Comparison of ENCODE assay signal across 9 mouse cellular contexts in genomic region chr14:120288378-120289002, GRCm38 (mm10). TPM values are rescaled to one million over a fixed set of nuclear protein-coding genes. Genes with fewer than 3 reads are reported as not detected.
A peak's percentile ranks its signal among the peaks of the same experiment; 100 is the strongest.
DNase-seq lines count a peak whose midpoint lies in the region; ATAC-seq and TF ChIP-seq lines count a peak whose summit lies in the region.
"Had no signal": no experiment of that assay in that cellular context is flagged by ENCODE, and none has a peak within 500 bp of the region (broad histone marks: within the 10 kb centered on the region; RNA-seq: fewer than 3 reads in every experiment).

No protein-coding gene starts in this region.

- H3K4me2 ChIP-seq in forebrain, embryonic 11.5 days (ENCODE audit: low read depth, low read length, severe bottlenecking), result no peak overlapping the region
- H3K4me2 ChIP-seq in forebrain, embryonic 13.5 days, result no peak overlapping the region
- H3K4me2 ChIP-seq: neural tube, embryonic 15.5 days had no signal

- H3K27me3 ChIP-seq in forebrain, embryonic 11.5 days (ENCODE audit: control insufficient read depth, insufficient read depth, low read length), result no peaks in the 10 kb centered on the region
- no peaks in the 10 kb centered on the region for H3K27me3 ChIP-seq in forebrain, embryonic 13.5 days
- H3K27me3 ChIP-seq: neural tube, embryonic 15.5 days had no signal

- H3K4me3 ChIP-seq in forebrain, embryonic 11.5 days (ENCODE audit: low read depth, low read length), result no peak overlapping the region
- H3K4me3 ChIP-seq in forebrain, embryonic 13.5 days, result no peak overlapping the region
- no peak overlapping the region for H3K4me3 ChIP-seq in left cerebral cortex, adult 2 months
- no peak overlapping the region for H3K4me3 ChIP-seq in embryonic fibroblast, embryonic 13.5 days (ENCODE audit: insufficient read depth, low read length)
- H3K4me3 ChIP-seq in olfactory bulb, adult 2 months (ENCODE audit: insufficient read depth, low read depth, low read length), result no peak overlapping the region
- H3K4me3 ChIP-seq: neural tube, embryonic 15.5 days had no signal

- WGBS in forebrain, embryonic 11.5 days, result 89% methylated on average over 10 of the region's 10 CpGs
- 93% methylated on average over 10 of the region's 10 CpGs for WGBS in forebrain, embryonic 13.5 days
- 80% methylated on average over 10 of the region's 10 CpGs for WGBS in olfactory bulb, adult 2 months

- H3K9ac ChIP-seq in forebrain, embryonic 11.5 days (ENCODE audit: low read length), result no peak overlapping the region
- H3K9ac ChIP-seq in forebrain, embryonic 13.5 days, result no peak overlapping the region
- H3K9ac ChIP-seq: neural tube, embryonic 15.5 days had no signal

- H3K36me3 ChIP-seq in forebrain, embryonic 11.5 days (ENCODE audit: control insufficient read depth, insufficient read depth, low read length), result no peaks in the 10 kb centered on the region
- no peaks in the 10 kb centered on the region; the same call in 1 of the 2 replicates for H3K36me3 ChIP-seq in forebrain, embryonic 13.5 days (ENCODE audit: poor library complexity, severe bottlenecking)
- H3K36me3 ChIP-seq: neural tube, embryonic 15.5 days had no signal

- no peak for ATAC-seq in forebrain, embryonic 11.5 days (replicated peaks; ENCODE audit: low FRiP score)
- no peak for ATAC-seq in forebrain, embryonic 13.5 days

- H3K27ac ChIP-seq in forebrain, embryonic 11.5 days (ENCODE audit: low read depth, low read length), result no peak overlapping the region
- H3K27ac ChIP-seq in forebrain, embryonic 13.5 days, result no peak overlapping the region
- peak overlapping the region; percentile 84 for H3K27ac ChIP-seq in left cerebral cortex, adult 2 months
- peak overlapping the region; percentile 92 for H3K27ac ChIP-seq in embryonic fibroblast, embryonic 13.5 days (ENCODE audit: insufficient read depth, low read length)
- H3K27ac ChIP-seq in olfactory bulb, adult 2 months (ENCODE audit: insufficient read depth, low read depth, low read length), result peak overlapping the region; percentile 54; the same call in 1 of the 2 replicates
- H3K27ac ChIP-seq: neural tube, embryonic 15.5 days had no signal

- peak; percentile 37 for DNase-seq in forebrain, embryonic 11.5 days (ENCODE audit: low spot score)
- no peak for DNase-seq in left cerebral cortex, adult 2 months (ENCODE audit: extremely low spot score in 1 of 2, low spot score in 2 of 2)
- DNase-seq in left cerebral cortex, adult 11 months (ENCODE audit: low spot score), result no peak
- no peak for DNase-seq in frontal cortex, postnatal 10 days (ENCODE audit: low spot score in 2 of 2)
- no peak for DNase-seq in layer of hippocampus, postnatal 36 days

- H3K4me1 ChIP-seq in forebrain, embryonic 11.5 days (replicated peaks; ENCODE audit: control insufficient read depth, insufficient read depth, low read length), result peaks cover 3% of the 10 kb centered on the region; the same call in 1 of the 2 replicates
- peaks cover 21% of the 10 kb centered on the region; the same call in 1 of the 2 replicates for H3K4me1 ChIP-seq in forebrain, embryonic 13.5 days
- peaks cover 45% of the 10 kb centered on the region for H3K4me1 ChIP-seq in embryonic fibroblast, embryonic 13.5 days (ENCODE audit: control insufficient read depth, insufficient read depth, low read length)
- H3K4me1 ChIP-seq in olfactory bulb, adult 2 months (ENCODE audit: control insufficient read depth, insufficient read depth, low read length), result peaks cover 47% of the 10 kb centered on the region

- intact Hi-C loops in left cerebral cortex, adult 2 months (cut with DNase I), result loop anchor here (10.0 kb wide), 1 partner anchor 376 kb away; no protein-coding TSS in a partner anchor

- TF ChIP-seq POLR2A in embryonic fibroblast, embryonic 13.5 days (IDR thresholded peaks at IDR 0.05; ENCODE audit: low read depth, low read length), result 0 out of 2 replicates have a peak, but pooled peaks have one; percentile 22
- no peak for TF ChIP-seq POLR2A in olfactory bulb, adult 2 months (IDR thresholded peaks at IDR 0.05; ENCODE audit: insufficient read depth, low read depth, low read length)

- no peak for TF ChIP-seq CTCF in left cerebral cortex, adult 2 months (IDR thresholded peaks at IDR 0.05)
- TF ChIP-seq CTCF in embryonic fibroblast, embryonic 13.5 days (IDR thresholded peaks at IDR 0.05; ENCODE audit: borderline replicate concordance, insufficient read depth, low read length), result no peak
- TF ChIP-seq CTCF in olfactory bulb, adult 2 months (IDR thresholded peaks at IDR 0.05; ENCODE audit: insufficient read depth, low read depth, low read length), result no peak

- H3K9me3 ChIP-seq in forebrain, embryonic 11.5 days (ENCODE audit: control insufficient read depth, low read length), result no peaks in the 10 kb centered on the region
- H3K9me3 ChIP-seq in forebrain, embryonic 13.5 days (replicated peaks), result no peaks in the 10 kb centered on the region
- H3K9me3 ChIP-seq: neural tube, embryonic 15.5 days had no signal

RNA-seq across cellular contexts. Expression of gene Mbnl2, which starts 13.0 kb away (rescaled TPM):
- 39.2 and 39.6 TPM in 2 replicates for polyA plus RNA-seq in forebrain, embryonic 11.5 days (2014; fragmentation: Nextera tagmentation; extraction: Ambion mirVana)
- 18.7 and 19.4 TPM in 2 replicates for polyA plus RNA-seq in forebrain, embryonic 13.5 days (2015; fragmentation: Nextera tagmentation; extraction: Ambion mirVana)
- 100 to 1,000 TPM; 248 to 251 TPM for total RNA-seq in left cerebral cortex, adult 2 months (2021)
- polyA plus RNA-seq in embryonic fibroblast, embryonic 13.5 days (2011; ENCODE audit: insufficient read length, low read depth, missing spikeins), result 207 and 222 TPM in 2 replicates
- 141 and 206 TPM in 2 replicates for polyA plus RNA-seq in olfactory bulb, adult 2 months (2012; ENCODE audit: insufficient read depth, insufficient read length, low replicate concordance, missing spikeins)
- 100 to 1,000 TPM; 249 TPM for total RNA-seq in layer of hippocampus, postnatal 36 days (2021)

Comparison
In these comparisons a context has a peak if more than half of its experiments do, and no peak if none do; other contexts are left out.
1. H3K27ac ChIP-seq: peak in left cerebral cortex, adult 2 months (single experiment), embryonic fibroblast, embryonic 13.5 days (single experiment) and olfactory bulb, adult 2 months (single experiment); none in forebrain, embryonic 11.5 days (single experiment) and forebrain, embryonic 13.5 days (single experiment).